9 mouse cellular contexts compared by ENCODE assay signal in genomic region chr11:12578999-12579576, GRCm38 (mm10).
DNase-seq lines count a peak whose midpoint lies in the region; ATAC-seq lines count a peak whose summit lies in the region.
"Had no signal": no experiment of that assay in that cellular context is flagged by ENCODE, and none has a peak within 500 bp of the region (broad histone marks: within the 10 kb centered on the region; RNA-seq: fewer than 3 reads in every experiment).

No protein-coding gene starts in this region.

- no peak overlapping the region for H3K4me2 ChIP-seq in neural tube, embryonic 14.5 days (ENCODE audit: low read depth, low read length)
- H3K4me2 ChIP-seq: heart, embryonic 15.5 days had no signal

- H3K27me3 ChIP-seq in neural tube, embryonic 14.5 days (ENCODE audit: control insufficient read depth, insufficient read depth, low read length) = no peaks in the 10 kb centered on the region
- H3K27me3 ChIP-seq: heart, embryonic 15.5 days had no signal

- H3K4me3 ChIP-seq in neural tube, embryonic 14.5 days (ENCODE audit: low read depth, low read length) = no peak overlapping the region
- H3K4me3 ChIP-seq: heart, embryonic 15.5 days had no signal

- H3K9ac ChIP-seq in neural tube, embryonic 14.5 days (replicated peaks; ENCODE audit: low read depth, low read length) = no peak overlapping the region
- H3K9ac ChIP-seq: heart, embryonic 15.5 days had no signal

- no peaks in the 10 kb centered on the region for H3K4me1 ChIP-seq in neural tube, embryonic 14.5 days (ENCODE audit: control insufficient read depth, insufficient read depth, low read length)
- H3K4me1 ChIP-seq: heart, embryonic 15.5 days had no signal

- peak; percentile 22 to 68; a peak in 2 of 4 replicates for ATAC-seq in hematopoietic stem cell, adult 5-6 weeks (replicated peaks in 1 of 2; ENCODE audit: insufficient read depth in 1 of 2, low FRiP score in 2 of 2, low TSS enrichment in 1 of 2, low read depth in 1 of 2, poor library complexity in 2 of 2, severe bottlenecking in 2 of 2)
- peak; percentile 69 for ATAC-seq in neural tube, embryonic 14.5 days (ENCODE audit: low read depth)
- no peak; the same call in 1 of the 2 replicates for ATAC-seq in granulocyte monocyte progenitor cell, adult 5-6 weeks (replicated peaks; ENCODE audit: poor library complexity, severe bottlenecking)

- no peak overlapping the region for H3K27ac ChIP-seq in neural tube, embryonic 14.5 days (ENCODE audit: low read depth, low read length)
- H3K27ac ChIP-seq: heart, embryonic 15.5 days had no signal

- DNase-seq in adrenal gland, adult 18-20 months (ENCODE audit: low spot score in 2 of 2) = peak; percentile 2 to 30
- no peak for DNase-seq in adrenal gland, adult 2 months
- peak; percentile 16 for DNase-seq in urinary bladder, postnatal 14 days (ENCODE audit: low spot score)
- DNase-seq in urinary bladder, postnatal 25 days (ENCODE audit: low spot score) = no peak
- peak; percentile 63 to 74 for DNase-seq in left cerebral cortex, postnatal 25 days (ENCODE audit: low spot score in 2 of 2)

- H3K9me3 ChIP-seq in neural tube, embryonic 14.5 days (ENCODE audit: control insufficient read depth, low read length) = no peaks in the 10 kb centered on the region
- H3K9me3 ChIP-seq: heart, embryonic 15.5 days had no signal

- no peaks in the 10 kb centered on the region for H3K36me3 ChIP-seq in neural tube, embryonic 14.5 days (ENCODE audit: control insufficient read depth, insufficient read depth, low read length)
- H3K36me3 ChIP-seq: heart, embryonic 15.5 days had no signal

- intact Hi-C loops in left cerebral cortex, postnatal 25 days (cut with DNase I) = no loop called here

- 37% methylated on average over 14 of the region's 14 CpGs for WGBS in neural tube, embryonic 14.5 days

Comparison
In these comparisons a context has a peak if more than half of its experiments do, and no peak if none do; other contexts are left out.
1. DNase-seq: peak in adrenal gland, adult 18-20 months (2 of 2), urinary bladder, postnatal 14 days (single experiment) and left cerebral cortex, postnatal 25 days (2 of 2); none in adrenal gland, adult 2 months (single experiment) and urinary bladder, postnatal 25 days (single experiment).